Mouse (Mus musculus) liver, embryonic 18 days (tissue): ENCODE measurements around the gene Rps12-ps3. TPM values are rescaled to one million over a fixed set of nuclear protein-coding genes. Genes with fewer than 3 reads are reported as not detected.

Source experiments
- polyA plus RNA-seq: library from polyadenylated mRNA; depleted of rRNA; stranded (reverse); fragments of >200 nt; gene quantifications from 2 replicates; pipeline ENCODE4 v1.2.3, GENCODE M21; 2012; rRNA removed

Rps12-ps3 gene
- 92.8 and 219 TPM in 2 replicates for polyA plus RNA-seq

GRCm38 (mm10) chr19:59321990-59322389 lies at the start of gene Rps12-ps3:
Gene Rps12-ps3, plus strand, starts transcription at chr19:59322290.

DNA sequence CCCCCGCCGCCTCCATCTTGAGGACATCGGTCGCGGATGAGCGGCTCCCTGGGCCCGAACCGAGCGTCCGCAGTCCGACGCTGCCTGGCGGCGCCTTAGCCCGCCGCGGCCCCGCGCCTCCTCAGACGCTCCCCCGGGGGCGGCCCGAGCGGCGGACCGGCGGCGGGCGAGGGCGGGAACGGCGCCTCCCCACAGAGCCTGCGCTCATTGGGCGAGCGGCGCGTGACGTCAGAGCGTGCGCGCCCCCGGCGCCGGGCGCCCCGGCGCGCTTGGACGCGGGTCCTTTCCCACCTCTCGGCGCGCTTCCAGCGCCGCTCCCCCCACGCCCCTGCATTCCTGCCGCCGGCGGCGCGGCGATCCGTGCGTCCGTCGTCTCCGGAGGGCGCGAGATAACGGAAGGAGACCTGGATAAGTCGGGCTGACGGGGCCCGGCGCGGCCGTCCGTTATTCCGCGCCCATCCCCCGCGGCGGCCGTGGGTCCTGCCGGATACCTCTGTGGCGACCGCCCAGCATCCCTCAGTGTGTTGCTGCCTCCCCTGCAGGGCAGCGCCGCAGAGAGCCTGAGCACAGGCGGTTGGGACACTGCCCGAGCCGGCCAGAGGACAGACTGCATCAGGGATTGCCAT lies 23.7 kb downstream of the Rps12-ps3 start, which contains the start of gene Pdzd8:
Gene Pdzd8 (minus strand): TSS at position 123 of the 626 bp plus-strand sequence.

Other genes starting within 250 kb of the Rps12-ps3 start
- gene Shtn1, start 246.2 kb upstream of the Rps12-ps3 start, polyA plus RNA-seq: 2.5 and 2.6 TPM in 2 replicates
- gene Vax1, start 152.2 kb upstream of the Rps12-ps3 start, polyA plus RNA-seq: not detected in 2 replicates
- gene Kcnk18, start 103.1 kb upstream of the Rps12-ps3 start, polyA plus RNA-seq: not detected in 2 replicates
- gene Slc18a2, start 61.4 kb upstream of the Rps12-ps3 start, polyA plus RNA-seq: 0.88 and 0.97 TPM in 2 replicates
- 3.9 and 4.6 TPM in 2 replicates for gene Pdzd8, start 23.5 kb downstream of the Rps12-ps3 start, polyA plus RNA-seq
- gene Emx2, start 136.1 kb downstream of the Rps12-ps3 start, polyA plus RNA-seq: not detected in 2 replicates